Mouse (Mus musculus) heart, embryonic 13.5 days (tissue): Measurements from ENCODE around the gene Cds1. TPM values are rescaled to one million over a fixed set of nuclear protein-coding genes. Genes with fewer than 3 reads are reported as not detected.

Experiments used
- polyA plus RNA-seq: library from polyadenylated mRNA; unstranded; fragments of >200 nt; fragmentation: Nextera tagmentation; extraction: Ambion mirVana; gene quantifications from 2 replicates; pipeline ENCODE4 v1.2.1, GENCODE M21; 2015

Cds1 gene
- polyA plus RNA-seq, 1 experiment from 2014 or later, result 0.86 TPM

Other genes with a start within 250 kb of the Cds1 start
- 0.08 and 0.19 TPM in 2 replicates for gene Nkx6-1, start 100.1 kb upstream of the Cds1 start, polyA plus RNA-seq